Mouse (Mus musculus) urinary bladder, adult 18-20 months (tissue): Measurements from ENCODE around the gene Ccr1l1.
A peak's percentile ranks its signal among the peaks of the same experiment; 100 is the strongest.

Experiments
- DNase-seq, 2 experiments: peaks; one replicate each; pipeline ENCODE4 v3.0.0; 2022; ENCODE audit warnings: low spot score in 2 of 2, mixed read lengths in 2 of 2

Ccr1l1 gene

DNA sequence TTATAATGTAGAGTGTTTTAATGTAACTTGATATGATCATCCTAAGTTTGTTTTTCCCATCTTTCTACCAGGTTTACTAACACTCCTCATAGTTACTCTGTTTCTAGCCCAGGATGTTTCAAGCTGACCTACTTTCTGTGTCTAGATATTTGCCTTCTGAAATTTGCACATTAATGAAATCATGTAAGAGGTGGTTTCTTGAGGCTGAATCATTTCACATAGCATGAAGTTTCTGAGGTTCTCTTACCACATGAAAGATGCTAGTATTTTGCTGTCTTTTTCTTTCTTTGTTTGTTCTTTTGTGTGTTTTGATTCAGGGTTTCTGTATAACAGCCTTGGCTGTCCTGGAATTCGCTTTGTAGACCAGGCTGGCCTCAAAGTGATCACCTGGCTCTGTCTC is 18.0 kb downstream of the Ccr1l1 start:
- no peak for DNase-seq

DNA sequence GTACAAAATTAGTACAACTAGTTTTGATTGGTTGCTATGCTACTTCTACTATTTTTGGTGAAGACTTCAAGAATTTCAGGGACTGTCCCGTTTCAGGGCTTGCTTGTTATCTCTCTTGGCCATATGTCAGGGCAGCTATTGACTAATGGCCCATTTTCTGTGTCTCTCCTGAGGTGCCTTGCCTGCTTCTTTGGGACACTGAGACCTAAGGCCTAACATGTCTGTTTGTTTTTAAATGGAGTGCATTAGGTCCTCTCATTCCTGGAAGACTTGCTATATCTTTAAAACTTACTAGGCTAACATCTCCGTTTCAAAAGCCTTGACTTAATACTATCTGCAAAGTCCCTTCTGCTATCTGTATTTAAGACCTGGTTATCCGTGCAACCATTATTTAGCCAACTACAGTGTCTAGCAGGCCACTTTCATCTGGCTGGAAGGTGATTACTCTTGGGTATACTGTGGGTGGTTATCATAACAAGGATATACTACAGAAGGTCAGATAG is 20.2 kb downstream of the Ccr1l1 start:
- DNase-seq, result no peak

DNA sequence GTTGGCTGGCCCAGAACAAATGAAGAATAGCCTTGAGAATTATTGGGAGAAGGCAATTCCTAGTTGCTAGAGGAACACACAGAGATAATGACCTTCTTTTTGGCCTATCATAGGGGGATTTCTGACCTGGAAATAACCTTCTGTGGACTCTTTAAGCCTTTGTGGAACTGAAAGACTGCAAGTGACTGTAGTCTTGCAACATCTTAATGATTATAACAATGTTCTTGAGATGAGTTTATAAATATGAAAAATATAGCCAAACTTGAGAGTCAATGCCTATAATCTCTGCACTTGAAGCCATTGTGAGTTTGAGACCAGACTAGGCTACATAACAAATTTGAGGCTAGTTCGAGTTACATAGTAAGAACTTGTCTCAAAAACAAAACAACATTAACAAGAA is 21.3 kb downstream of the Ccr1l1 start:
- no peak for DNase-seq

DNA sequence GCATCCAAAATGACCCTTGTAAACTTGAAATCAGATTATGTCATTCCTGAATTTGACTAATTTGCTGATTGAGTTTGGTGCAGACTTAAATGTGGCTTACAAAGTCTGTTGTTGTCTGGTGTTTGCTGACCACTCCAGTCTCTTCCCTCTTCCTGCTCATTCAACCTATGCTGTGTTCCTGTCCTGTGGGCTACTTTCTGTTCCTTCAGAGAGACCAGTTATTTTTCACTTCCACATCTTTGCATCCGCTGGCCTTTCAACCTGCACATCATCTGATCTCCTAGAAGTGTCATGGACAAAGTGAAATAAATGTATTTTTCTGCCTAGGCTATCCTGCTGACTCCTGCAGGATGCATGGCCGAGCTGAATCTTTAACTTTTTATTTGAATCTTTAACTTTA is 24.7 kb downstream of the Ccr1l1 start:
- no peak for DNase-seq

DNA sequence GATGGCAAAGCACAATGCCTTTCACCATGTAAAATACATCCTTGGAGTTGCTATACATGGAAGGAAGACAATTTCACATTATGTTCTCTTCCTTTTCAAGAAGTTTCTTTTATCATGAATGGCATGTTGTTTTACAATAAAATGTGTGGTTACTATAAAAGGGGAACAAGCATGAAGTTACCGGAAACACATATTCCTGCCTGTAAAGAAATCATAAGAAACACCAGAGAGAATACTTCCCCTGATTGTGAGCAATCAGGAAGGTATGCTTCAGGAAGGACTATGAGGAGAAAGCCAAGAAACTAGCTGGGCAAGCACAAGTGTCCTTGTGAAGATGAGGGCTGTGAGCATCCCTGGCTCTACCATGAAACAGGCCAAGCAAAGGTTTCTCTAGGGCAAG is 27.0 kb downstream of the Ccr1l1 start:
- DNase-seq, result no peak

DNA sequence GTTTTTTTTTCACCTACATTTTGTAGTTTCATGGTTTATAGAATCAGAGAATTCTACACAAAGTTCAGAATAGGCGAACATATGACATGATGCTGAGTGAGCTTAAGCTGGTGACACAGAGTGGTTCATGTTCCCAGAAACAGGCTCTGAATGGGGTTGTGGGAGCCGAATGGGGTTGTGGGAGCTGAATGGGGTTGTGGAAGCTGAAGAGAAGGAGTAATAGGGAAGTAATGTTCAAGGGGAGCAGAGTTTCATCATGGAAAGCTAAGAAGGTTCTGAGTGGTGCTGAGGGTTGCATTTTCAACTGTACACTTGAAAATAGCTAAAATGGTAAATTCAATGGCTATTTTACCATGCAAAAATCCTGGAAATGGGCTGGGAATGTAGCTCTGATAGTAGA is 28.8 kb downstream of the Ccr1l1 start:
- no peak for DNase-seq

DNA sequence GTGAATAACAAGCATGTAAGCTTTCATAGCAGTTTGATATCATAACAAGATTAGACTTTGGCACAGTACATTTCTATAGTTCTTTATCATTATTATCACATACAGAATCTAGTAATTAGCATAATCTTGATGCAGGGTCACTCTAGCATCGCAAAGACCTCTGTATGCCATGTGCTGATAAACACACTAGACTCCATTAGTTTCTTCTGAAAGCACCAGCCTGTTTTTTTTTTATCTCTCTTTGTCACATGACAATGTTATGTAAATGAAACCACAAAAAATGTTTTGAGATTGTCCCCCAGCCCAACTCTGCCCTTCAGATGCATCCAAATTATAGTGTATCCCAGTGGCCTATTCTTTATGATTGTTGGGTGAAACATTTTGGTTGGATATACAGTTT is 30.4 kb downstream of the Ccr1l1 start:
- no peak for DNase-seq

DNA sequence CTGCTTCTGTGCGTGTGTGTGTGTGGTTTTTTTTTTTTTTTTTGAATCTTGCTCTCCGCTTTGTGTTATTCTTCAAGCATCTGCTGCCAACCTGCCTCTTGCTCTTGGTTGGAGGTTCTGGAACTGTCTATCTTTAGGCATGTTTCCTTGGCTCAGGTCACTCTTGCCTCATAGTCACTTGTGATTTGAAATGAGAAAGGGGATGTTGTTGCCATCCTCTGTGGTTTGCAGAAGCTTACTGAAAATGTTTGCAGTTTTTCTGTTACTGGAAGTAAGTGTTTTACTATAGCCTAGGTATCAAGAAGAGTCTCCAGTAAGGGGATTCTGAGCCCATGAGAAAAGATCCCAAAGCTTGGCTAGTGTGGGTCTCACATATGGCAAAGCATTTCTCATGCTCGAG is 36.2 kb downstream of the Ccr1l1 start:
- no peak for DNase-seq

DNA sequence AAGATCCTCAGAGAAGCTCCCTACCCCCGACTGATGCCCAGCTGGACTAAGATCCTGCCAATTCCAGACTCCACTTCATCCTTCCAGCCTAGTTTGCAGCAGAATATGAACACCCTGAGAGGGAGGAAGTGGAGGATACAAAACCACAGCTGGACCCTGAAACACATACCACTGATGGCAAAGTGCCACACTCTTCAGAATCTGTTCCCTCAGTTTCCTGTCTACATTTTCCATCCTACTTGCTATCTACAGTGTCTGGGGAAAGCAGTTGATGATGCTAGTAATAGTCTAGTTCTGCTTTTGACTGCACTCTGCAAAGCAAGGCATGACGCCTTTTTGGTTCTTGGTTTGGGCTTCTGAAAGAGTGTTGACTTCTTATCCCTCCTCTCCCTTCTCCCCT is 36.9 kb downstream of the Ccr1l1 start:
- no peak for DNase-seq

DNA sequence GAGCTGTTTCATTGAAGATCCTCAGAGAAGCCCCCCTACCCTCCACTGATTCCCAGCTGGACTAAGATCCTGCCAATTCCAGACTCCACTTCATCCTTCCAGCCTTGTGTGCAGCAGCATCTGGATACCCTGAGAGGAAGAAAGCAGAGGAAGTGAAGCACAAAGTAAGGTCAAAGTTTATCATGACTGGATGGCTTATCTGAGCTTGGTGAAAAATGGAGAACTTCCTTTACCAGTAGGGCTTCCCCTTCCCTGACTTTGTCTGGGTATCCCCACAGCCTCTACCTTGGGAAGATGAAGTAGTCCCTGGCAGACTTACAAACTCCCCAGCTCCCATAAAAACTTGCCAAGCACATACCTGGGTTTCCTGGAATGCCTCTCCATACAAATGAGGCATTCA is 37.6 kb downstream of the Ccr1l1 start:
- no peak for DNase-seq

DNA sequence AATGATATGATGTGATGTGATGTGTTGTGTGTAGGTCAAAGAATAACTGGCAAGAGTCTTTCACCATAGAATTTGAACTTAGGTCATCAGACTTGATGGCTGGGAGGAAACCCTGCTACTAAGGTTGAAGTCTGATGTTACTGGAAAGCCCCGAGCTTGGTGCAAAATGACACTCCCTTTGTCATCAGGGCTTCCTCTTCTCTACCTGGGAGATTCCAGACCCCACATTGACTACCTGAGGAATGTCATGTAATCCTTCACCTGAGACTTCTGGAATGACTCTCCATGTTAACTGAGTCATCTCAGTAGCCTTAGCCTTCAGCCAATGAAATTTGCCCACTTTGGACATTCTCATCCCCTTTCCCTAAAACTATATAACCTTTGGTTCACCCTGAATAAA is 38.0 kb downstream of the Ccr1l1 start:
- DNase-seq, result no peak

DNA sequence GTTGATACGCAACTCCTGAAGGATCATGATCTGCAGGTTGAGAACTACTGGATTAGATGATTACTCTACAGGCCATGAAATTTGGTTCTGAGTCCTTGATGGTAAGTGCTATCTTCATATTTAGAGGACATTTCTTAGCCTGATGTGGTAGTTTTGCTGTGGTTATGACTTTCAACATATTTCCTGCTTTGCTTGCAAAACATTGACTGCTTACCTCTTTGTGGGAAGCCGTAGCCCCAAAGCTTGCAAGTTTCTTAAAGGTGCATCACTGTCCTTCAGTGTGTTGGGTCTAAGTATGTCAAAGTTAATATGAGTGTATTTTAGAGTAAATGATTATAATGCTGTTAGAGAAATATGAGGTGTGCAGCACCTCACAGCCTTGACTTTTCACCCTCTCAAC is 40.2 kb downstream of the Ccr1l1 start:
- no peak for DNase-seq

DNA sequence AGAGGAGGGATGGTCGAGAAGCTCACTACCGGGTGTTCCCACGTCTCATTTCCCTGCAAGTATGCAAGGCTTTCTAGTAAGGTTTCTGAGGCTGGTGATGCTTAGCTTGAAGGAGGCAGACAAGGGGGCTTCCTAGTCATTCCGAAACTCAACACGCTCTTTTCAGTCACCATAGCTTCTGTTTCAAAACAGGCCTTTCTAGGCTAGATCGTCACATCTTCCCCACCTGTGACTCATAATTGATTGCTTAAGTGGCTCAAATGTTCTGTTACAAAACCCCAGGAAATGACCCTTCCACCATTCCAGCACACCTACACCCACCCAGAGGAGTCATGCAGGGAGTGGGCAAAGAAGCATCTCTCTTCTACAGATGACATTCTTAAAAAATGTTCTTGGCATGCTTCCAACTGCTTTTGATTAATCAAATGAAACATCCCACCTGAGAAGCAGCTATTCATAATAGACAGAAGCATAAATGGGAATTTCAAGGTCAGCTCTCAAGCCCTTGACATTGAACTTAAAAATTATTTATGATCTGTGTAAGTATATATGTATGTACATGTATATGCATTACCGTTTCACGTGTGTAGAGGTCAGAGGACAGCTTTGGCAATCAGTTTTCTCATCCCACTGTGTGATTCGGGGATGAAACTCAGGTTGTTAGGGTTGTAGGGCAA is 41.5 kb downstream of the Ccr1l1 start:
- peak in 1 of 2 experiments; percentile 10 for DNase-seq

DNA sequence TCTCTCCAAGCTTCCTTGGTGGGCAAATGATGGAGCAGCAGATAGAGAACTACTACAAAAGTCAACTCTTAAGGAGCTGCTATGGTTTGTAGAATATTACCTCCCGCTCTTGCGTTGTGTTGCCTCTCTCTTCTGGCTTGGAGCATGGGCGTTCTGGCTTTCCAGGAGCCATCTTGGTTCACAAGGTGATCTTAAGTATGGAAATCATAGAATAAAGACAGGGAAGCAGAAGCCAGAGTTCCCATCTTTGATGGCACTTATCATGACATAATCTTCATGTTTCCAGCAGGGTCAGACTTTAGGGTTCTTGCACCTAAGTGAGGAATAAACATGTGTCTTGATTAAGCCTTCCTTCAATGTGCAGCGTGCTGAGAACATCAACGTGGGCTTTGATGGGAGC is 42.4 kb downstream of the Ccr1l1 start:
- DNase-seq, result no peak

DNA sequence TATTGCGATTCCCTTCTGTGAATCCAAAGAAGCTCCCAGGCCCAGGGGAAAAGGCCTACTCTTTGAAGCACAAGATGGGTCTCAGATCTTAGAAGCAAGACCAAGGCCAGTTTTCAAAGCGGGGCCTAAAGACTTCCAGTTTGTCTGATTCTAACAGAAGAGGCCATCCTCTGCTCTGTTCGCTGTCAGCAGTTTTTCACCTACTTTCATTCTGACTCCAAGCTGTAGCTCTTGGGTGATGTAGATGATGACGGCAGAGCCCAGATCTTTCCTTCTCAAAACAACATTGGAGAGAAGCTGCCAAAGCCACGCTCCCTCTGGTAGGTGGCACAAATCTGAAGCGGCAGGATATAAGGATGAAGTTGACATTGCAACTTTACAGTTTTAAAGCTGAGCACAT is 42.9 kb downstream of the Ccr1l1 start:
- no peak for DNase-seq

DNA sequence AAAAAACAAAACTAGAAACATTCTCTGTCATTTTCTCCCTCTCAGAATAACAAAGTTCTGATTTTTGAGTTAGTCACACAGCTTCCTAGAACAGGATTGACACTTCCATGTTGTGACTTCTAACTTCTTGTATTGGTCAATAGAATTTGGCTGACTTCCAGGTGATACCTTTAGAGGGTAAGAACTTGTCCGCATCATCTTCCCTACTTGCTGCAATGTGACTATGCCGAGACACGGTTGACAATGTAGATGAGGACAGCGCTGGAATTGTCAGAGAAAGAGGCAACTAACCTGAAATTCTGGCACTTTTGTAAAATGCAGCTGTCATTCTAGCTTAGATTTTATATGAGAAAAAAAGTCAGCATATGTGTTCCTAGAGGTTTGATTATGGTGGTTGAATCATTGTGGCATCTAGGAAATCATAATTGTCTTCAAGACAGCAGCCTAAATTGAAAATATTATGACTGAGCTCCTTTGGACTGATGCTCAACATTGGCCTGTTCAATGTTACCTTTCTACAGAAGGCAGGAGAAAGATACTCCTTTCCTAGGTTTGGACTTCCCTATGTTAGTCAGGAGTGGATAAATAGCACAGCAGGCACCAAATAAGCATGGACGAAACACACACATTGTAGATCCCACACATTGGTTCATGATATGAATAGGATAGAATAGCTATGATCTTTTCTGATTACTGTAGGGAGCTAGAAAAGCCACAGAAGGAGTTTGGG is 44.3 kb downstream of the Ccr1l1 start:
- no peak for DNase-seq

DNA sequence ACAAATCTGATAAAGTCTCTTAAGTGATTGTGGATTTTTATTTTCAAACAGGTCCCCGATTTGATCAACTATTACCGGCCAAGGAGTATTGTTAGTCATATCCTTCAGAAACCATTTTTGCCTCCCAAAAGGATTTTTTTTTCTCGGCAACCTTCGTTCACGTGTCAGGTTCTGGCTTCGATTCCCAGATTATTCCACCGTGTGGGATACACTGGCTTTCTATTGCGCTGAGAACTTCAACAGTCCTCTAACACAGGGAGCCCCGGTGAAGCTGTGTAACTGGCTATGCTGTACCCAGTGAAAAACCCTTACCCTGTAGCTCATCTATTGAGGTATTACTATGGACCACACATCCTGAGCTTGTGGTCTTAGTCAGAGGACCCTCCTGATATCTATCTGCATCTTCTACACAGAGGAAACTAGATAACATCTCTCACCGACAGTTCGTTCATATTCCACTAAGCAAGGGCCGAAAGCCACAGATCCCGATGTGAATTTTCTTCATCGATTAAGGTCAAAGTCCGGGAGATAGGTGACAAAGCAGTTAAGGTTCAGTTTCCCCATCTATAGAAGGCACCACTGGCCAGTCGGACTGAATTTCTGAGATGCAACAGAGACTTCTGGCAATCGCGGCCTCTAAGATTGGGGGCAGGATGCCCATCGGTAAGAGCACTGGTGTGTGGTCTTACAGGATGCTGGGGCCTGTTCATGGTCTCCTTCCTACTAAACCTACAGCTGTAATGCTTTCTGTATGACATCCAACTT is 45.1 kb downstream of the Ccr1l1 start:
- no peak for DNase-seq

DNA sequence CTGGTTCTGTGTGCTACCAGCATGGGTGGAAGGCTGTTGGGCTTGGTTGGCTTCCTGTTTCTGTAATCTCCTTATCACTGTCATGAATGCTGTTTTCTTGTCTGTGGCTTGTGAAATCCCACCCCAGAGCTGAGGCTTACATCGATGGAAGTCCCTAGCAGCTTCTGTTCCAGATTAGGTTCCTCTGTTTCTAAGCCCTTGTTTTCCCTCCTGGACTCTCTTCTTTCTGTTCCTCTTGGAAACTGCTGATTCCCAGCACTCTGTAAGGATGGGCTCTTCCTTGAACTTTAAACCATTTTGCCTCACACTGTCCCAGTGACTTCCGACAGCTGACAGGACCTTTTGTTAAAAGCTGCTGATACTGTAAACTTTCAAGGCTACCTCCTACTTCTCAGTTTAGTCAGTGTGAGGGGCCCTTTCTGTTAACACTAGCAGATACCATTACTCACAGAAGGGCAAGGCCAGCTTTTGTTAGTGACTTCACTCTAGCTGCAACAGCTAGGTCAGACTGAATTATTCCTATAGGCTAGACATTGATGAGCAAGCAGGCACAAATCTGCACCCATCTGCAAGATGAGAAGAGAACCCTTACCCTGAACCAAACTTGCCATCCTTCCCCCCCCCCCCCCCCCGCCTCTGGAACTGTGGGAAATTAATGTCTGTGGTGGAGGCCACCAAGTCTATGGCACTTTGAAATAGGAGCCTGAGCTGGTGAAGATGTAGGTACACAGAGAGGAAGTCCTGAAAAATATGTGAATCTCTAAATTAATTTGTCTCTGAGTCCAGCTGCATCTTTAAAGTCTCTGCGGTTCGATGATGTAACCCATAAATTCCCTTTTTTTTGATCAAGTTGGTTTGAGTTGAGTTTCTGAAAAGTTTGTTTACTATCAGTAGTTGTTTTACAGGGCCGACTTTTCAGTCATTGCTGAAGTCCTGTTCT is 46.2 kb downstream of the Ccr1l1 start:
- DNase-seq, result no peak

DNA sequence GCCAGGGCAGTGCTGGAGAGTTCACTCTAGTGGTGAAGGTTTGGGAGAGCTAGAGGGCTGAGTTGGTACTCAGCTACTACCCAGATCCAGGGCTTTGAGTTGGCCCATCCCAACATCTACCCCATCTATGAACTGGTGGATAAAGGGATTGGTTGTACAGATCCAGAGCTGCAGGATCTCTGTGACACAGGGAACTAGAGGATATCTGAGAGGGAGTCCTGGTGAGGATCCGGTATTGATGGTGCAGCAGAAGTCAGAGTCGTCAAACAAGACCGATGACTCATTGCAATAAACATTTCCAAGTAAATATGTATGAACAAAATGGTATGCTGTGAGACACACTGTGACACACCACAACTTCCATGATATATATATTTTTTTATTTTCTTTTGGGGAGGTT is 47.3 kb downstream of the Ccr1l1 start:
- peak; percentile 10 to 13 for DNase-seq

DNA sequence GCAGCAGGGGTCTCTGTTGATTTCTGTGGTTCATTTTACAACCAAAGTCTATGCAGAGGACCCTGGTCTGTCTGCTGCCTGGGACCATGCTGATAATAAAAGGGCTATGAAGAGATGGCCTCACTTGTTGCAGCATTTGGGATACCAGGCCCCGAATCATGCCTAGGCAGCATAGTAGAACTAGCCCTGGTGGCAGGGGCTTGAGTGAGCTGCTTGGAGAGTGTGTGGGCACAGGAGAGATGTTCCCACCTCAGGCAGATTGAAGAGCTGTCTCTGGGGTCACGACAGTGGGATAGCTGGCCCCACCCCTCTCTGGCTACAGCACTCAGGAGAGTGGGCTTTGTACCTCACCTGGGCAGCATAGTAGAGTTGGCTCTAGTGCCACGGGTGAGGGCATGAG is 47.7 kb downstream of the Ccr1l1 start:
- DNase-seq, result no peak

DNA sequence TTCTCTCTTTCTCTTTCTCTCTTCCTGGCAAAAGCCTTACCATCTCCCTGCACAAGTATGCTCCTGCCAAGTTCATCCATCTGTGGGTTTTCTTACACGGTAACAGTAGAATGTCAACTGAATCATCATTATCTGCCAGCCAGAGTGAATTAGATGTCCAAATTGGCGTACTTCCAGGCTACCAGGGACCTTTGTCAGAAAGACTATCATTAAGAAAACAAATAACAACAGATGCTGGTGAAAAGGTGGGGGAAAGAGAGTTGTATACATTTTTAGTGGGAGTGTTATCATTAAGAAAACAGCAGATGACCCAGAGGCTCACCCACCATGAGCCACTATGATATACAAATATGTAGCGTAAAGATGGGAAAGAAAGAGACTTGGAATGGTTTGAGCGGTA is 48.3 kb downstream of the Ccr1l1 start:
- no peak for DNase-seq
